Mouse (Mus musculus) erythroid progenitor cell, adult 5-6 weeks (primary cell): Measurements from ENCODE around the gene Muc1. TPM values are rescaled to one million over a fixed set of nuclear protein-coding genes. Genes with fewer than 3 reads are reported as not detected.

ENCODE experiments used
- ATAC-seq: replicated peaks from 2 replicates; pipeline ENCODE4 v1.8.0; 2016; ENCODE audit warnings: moderate number of reproducible peaks, mild to moderate bottlenecking, moderate TSS enrichment, inconsistent platforms; ENCODE audit not compliant: poor library complexity, low FRiP score, severe bottlenecking
- total RNA-seq, 2 experiments: library from RNA; stranded (forward) in 1 of 2; stranded (reverse) in 1 of 2; fragments of 150-400 nt in 1 of 2; fragments of 186-747, 209-891 nt in 1 of 2; gene quantifications; 2 replicates each; pipeline versions ENCODE4 v1.2.3 to v1.2.4; 2015 to 2017; ENCODE audit warnings: low replicate concordance in 2 of 2

The Muc1 gene
- total RNA-seq (2015; ENCODE audit: low replicate concordance) (not detected in 2 replicates), total RNA-seq (2017; ENCODE audit: low replicate concordance) (not detected in 2 replicates)

DNA sequence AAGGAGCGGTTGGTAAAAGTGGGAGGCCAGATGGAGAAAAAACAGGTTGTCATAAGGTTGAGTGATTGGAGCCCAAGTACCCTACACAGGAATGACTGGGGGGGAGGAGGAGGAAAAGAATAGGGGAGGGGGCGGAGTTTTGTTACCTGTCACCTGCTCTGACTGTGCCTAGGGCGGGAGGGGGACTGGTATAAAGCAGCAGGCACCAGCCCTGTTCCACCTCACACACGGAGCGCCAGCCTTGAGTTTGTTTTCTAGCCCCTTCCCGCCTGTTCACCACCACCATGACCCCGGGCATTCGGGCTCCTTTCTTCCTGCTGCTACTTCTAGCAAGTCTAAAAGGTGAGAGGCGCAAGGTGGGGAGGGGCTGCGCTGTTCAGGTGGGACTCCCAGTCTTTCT is at the start of gene Muc1:
TSS of gene Muc1 (plus strand) at position 222 of the 400 bp plus-strand sequence.
- no peak for ATAC-seq

DNA sequence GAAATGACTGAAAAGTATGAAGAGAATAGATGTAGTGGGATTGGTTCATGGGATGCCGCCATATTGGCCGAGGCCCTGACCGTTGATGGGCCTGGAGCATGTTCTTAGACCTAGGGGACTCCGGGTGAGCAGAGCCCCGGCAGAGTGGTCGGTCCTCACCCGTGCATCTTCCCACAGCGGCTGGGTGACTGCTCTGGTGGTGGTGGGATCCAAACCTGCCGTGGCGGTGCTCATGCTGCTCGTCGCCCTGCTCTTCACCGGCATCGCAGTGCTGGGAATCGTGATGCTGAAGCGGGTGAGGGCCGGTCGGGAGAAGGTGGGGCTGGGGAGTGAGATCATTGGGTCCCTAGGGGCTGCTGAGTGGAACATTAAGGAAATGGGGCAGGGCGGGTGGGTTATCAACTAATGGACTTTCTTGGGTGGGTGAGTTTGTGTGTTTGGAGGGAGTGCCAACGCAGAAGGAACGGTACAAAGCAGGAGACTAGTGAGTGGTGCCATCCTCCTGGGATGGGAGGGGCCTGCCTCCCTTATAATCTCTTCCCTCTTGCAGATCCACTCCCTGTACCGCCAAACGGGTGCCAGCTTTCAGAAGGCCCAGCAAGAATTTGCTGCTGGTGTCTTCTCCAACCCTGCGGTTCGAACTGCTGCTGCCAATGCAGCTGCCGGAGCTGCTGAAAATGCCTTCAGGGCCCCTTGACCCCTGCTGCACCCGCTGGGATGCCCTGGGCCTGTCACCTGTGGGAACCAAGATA is 46.9 kb upstream of the Muc1 start:
- ATAC-seq: no peak

DNA sequence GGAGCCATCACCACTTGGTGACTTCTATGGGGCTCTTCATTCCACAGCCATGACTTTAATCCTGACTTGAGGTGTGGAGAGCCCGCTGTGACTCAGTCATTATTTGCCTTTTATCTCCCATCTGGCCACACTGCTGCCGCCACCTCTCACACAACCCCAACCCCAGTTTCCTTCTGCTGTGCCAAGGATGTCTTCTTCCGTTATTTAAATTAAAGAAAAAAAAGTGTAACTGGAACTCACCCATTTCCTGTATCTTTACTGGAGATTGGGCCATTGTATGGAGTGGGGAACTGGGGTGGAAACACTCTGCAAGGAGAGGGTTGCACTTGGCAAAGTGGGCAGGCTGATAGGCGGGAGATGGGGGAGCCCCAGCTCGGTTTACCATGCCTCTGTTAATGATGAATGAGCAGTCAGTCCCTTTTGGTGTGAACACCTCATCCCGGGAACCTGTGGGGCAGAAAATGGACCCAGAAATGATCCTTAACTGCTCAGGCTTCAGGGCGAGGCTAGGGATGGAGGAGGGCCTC is 46.3 kb upstream of the Muc1 start:
- no peak for ATAC-seq

DNA sequence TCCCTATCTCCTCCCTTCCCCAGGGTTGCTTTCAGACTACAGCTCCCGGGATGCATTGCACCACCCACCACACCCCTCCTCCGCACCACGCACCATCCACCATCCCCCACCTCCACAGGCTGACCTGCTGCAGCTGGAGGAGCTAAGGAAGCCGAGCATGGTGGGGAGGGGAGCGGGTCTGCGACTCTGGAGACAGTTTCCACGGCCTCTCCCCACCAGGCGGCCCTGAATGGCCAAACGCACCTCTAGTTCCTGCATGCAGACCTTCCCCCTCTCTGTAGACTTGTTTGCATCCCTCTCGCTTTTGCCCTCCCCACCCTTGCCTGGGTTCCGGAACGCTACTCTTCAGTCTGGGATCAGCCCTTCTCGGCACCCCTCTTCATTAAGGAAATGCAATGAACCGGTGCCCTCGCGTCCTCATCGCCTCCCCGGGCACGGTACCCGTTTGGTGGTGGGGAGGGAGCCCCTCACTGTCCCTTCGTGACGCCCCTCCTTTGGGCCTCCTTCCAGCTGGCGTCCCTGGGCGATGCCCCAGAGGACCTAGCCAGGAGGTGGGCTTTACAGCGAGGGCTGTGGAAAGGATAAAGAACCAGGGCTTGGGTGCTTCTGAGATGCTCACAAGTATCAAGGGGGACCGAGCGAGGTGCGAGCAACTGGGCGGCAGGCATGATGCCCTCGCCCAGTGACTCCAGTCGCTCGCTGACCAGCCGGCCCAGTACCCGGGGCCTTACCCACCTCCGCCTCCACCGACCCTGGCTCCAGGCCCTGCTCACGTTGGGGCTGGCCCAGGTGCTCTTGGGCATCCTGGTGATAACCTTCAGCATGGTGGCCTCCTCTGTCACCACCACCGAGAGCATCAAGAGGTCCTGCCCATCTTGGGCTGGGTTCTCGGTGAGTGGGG is 45.5 kb upstream of the Muc1 start, which contains the start of gene Fam189b:
TSS of gene Fam189b (plus strand) at position 86 of the 901 bp plus-strand sequence.
- ATAC-seq: peak; percentile 90

DNA sequence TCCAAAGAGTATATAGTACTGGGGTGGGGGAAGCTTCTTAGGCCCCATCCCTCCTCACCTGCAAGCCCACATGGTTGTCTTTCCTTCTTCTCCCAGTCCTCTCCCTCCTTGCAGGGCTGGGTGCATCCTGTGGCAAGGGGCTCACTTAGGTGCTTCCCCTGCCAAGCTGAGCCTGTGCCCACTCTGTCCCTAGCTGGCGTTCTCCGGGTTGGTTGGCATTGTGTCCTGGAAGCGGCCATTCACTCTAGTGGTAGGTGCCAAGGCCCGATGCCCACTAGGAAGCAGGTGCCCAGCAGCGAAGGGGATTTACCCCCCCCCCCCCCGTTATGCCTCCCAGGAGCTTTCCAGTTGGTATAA is 44.9 kb upstream of the Muc1 start:
- no peak for ATAC-seq

DNA sequence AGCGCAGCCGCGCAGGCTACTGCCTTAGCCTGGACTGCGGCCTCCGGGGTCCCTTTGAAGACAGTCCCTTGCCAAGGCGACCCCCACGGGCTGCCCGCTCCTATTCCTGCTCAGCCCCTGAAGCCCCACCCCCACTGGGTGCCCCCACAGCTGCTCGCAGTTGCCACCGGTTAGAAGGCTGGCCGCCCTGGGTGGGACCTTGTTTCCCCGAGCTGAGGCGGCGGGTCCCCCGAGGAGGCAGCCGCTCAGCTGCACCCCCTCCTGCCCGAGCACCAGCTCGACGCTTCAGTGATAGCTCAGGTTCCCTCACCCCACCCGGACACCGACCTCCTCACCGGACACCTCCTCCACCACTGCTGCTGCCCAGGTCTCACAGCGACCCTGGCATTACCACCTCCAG is 41.7 kb upstream of the Muc1 start:
- no peak for ATAC-seq

DNA sequence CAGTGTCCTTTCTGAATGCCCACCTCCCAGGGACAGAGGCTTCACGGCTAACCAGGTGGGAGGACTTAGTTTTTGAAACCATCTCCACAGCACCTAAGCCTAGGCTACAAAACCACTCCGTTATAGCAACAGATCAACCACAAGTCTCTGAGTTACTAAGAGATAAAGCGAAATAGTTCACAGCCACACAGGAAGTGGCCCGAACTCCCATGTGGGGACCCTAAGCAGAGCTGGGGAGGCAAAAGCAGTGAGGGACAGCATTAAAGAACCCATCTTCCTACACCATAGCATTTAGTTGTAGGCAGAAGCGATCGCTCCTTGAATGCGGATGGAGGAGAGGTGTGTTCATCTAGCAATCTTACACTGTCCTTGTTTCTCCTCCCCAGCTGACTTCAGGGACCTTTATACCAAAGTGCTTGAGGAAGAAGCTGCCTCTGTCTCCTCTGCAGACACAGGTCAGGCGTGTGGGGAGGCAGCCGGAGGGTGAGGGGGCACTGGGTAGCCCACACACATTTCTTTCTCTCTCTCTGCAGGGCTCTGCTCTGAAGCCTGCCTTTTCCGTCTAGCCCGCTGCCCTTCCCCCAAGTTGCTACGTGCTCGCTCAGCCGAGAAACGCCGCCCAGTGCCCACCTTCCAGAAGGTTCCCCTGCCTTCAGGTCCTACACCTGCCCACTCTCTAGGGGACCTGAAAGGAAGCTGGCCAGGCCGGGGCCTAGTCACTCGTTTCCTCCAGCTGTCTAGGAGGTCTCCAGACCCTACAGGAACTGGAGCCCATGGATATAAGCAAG is 41.0 kb upstream of the Muc1 start:
- no peak for ATAC-seq

DNA sequence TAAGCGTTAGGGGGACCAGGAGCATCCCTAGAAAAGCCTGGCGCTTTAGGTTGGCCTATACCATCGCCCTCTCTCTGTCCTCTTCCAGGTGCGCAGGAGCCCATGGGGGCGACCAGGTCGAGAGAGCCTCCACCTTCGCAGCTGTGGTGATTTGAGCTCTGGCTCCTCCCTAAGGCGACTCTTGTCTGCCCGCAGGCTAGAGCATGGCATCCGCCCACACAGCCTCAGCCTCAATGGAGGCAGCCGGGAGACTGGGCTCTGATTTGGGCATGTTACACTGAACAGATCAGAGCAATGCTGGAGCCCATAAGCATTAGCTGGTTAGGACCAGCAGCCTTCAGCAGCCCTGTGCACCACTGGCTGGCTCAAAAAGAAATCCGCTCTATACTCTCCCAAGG is 40.4 kb upstream of the Muc1 start:
- ATAC-seq: no peak

DNA sequence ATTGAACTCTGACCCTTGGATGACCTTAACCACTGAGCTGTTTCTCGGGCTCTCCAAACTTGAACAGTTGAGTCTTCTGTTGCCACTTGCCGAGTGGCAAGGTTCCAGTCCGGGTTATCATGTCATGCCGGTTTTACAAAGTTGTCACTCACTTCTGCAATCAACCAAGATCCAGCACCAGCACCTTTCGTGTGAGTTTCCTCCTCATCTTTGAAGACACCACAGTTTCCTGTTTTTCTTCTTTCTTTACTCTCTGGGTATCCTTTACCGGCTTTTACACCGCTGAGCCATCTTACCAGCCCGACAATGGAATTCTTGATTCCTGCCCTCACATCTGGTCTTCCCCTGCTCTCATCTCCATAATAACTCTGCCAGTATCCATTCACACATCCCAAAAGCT is 38.4 kb upstream of the Muc1 start:
- no peak for ATAC-seq

DNA sequence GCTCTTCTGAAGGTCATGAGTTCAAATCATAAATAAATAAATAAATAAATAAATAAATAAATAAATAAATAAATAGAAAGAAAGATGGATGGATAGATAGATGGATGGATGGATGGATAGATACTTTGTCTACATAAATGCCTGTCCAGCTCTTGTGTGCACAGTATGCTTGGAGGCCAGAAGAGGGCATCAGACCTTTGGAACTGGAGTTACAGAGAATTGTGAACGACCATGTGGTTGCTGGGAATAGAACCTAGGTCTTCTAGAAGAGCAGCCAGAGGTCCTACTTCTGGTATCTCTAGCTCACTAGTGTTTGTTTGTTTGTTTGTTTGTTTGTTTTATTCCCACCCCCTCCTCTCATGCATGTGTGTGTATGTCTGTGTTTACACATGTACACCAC is 35.5 kb upstream of the Muc1 start:
- no peak for ATAC-seq

DNA sequence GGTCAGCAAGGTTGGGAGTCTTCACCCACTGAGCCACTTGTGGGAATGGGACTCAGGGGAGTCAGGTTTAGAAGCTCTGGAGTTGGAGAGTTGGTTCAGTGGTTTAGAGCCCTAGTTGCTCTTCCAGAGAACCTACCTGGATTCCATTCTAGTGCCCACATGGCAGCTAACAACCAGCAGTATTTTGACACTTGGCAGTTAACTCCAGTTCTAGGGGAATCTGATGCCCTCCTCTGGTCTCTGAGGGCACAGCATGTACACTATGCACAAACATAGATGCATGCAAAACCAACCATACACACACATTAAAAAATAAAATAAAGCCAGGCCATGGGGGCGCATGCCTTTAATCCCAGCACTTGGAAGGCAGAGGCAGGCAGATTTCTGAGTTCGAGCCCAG is 35.0 kb upstream of the Muc1 start:
- ATAC-seq: no peak

DNA sequence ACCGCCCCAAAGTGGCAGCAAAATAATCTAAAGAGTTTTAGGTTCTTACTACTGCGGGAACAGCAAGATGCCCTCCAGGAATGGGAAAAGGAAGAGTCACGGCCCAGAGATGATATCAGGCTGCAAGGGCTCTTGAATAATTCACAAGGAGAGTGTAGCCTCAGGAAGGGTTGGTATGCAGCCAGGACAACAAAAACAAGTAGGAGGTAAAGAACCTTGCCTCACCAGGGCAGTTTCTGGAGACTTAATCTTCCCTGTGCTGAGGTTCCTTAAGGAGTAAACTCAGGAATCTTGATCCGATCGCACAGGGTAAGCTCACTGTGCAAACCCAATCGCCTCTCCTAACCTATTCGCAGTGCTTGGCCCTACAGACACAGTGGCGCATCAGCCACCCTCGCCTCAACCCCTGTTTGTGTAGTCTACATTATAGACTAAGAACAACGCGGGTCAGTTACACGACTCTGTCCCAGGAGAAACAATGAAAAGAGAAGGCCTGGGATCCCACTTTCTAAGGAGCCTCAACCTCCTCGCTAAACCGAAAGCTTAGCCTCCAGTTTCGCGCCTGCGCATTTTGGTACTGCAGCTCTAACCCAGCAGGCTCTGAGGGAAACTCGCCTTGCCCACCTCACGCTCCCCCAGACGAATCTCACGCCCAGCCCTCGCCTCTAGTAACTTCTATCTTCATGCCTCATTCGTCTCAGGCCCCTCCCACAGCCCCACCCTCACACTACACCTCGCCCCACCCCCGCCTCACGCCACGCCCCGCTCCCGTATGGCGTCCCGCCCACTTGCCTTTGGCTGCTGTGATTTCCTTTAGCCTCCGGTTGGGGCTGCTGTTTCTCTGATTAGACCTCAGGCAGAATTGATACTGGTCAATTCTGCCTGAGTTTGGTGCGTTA is 32.6 kb upstream of the Muc1 start:
- ATAC-seq: peak; percentile 99

DNA sequence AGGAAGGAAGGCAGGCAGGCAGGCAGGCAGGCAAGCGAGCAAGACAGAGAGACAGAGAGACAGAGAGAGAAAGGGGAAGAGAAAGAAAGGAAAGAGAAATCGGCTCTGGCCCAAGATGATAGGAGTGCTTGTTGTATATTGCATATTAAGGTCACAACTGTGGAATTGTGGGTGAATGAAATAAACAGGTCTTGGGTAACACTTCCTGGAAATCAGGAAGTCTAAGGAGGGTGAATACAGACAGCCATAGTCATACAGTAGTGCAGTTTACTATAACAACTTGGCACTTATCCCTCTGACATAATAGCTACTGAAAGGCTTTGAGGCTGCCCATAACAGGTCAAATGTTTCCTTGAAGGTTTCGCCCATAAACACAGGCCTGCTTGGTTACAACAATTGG is 29.0 kb upstream of the Muc1 start:
- no peak for ATAC-seq

DNA sequence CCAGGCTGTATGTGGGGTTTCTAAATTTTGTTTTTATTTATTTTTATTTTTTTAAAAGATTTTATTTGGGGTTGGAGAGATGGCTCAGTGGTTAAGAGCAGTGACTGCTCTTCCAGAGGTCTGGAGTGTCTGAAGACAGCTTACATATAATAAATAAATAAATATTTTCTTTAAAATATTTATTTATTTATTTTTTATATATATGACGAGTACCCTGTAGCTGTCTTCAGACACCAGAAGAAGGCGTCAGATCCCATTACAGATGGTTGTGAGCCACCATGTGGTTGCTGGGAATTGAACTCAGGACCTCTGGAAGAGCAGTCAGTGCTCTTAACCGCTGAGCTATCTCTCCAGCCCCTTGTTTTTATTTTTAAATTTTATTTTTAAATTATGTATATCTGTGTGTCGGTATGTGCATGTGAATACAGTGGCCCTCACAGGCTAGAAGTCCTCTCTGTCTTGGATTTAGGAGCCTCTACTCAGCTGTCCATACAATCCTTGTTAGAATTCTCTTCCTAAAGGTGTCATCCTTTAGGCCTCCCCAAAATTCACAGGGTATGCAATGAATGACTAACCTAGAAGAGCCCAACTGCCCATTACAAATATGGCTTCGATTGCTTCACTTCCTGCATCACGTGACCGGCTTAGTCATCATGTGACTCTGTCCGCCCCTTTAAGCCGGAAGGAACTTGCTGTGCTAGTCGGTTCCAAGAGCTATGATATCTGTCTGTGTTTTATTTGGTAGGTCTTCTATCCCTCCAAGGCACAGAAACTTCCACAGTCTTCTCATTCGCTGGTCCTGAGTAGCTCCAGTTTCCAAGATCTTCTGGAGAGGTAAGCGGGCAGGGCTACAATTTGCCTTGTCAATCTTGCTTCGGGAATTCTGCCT is 26.4 kb upstream of the Muc1 start, which contains the start of gene Gba:
TSS of gene Gba (plus strand) at position 676 of the 889 bp plus-strand sequence.
- ATAC-seq: peak; percentile 91

DNA sequence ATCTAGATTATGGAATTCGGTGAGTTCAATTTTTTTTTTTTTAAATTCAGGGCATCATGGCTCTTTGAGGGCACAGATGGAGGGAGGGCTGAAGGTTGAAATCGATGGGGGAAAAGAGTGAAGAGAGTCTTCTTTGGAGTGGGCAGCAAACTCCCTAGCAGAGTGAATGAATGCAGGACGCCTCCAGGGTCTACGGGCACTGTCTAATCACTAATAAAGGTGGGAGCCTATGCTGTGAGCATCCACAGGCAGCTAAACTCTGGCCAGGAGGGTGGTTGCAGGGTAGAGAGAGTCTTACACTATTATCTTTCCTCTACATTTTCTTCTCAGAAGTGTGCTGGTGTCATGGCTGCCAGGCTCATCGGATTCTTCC is 25.7 kb upstream of the Muc1 start:
- ATAC-seq: 0 out of 2 replicates have a peak, but pooled peaks have one; percentile 39

DNA sequence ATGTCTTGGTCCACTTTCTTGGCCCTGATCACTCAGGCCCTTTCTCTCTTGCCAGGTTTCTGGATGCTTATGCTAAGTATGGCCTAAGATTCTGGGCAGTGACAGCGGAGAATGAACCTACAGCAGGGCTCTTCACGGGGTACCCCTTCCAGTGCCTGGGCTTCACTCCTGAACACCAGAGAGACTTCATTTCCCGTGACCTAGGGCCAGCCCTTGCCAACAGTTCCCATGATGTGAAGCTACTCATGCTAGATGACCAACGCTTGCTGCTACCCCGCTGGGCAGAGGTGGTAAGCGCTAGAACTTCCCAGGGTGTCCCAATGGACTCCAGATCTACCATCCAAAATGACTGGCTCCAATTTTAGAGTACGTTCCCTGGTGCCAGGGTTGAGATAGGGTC is 22.8 kb upstream of the Muc1 start:
- ATAC-seq: no peak

DNA sequence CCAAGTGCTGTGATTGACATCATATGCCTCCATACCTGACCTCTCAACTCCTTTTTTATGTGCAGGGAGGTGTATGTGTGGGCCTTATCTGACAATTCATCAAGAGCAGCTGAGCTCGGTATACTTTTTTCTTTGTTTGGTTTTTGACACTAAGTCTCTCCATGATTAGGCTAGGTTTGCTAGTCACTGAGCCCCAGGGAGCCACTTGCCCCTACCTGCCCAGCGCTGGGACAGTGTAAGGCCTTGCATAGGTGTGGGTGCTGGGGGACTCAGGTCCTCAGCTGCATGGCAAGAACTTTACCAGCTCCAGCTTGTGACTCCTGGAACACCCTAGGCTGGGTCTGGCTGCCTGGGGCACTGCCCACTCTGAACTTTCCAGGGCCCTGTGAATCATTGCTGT is 22.2 kb upstream of the Muc1 start:
- ATAC-seq: no peak

DNA sequence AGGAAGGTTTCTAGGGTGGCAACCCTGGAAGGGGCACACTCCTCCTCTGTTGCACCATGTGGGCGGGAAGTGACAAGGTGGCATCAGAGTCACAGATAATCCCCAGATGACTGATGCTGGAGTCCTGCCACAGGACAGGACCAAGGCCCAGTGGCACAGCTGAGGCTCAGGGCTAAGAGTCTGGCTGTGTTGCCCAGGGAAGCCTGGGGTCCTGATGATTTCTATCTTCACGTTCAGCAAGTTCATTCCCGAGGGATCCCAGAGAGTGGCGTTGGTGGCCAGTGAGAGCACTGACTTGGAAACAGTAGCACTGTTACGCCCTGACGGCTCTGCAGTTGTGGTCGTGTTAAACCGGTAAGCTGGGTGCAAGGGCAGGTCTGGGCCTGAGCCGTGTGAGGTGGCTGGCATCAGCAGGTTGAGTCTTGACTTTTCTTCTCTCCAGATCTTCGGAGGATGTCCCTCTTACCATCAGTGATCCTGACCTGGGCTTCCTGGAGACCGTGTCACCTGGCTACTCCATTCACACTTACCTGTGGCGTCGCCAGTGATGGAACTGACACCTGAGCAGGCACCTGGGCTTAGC is 20.7 kb upstream of the Muc1 start:
- no peak for ATAC-seq
